Mouse (Mus musculus): Measurements from ENCODE around the gene Slc16a12. TPM values are rescaled to one million over a fixed set of nuclear protein-coding genes. Genes with fewer than 3 reads are reported as not detected.

Gene Slc16a12
- total RNA-seq, 2 experiments from 2014 or later = not detected

Other genes with a start within 250 kb of the Slc16a12 start
- gene Lipa, start 219.8 kb downstream of the Slc16a12 start, total RNA-seq (2015) = 119 and 136 TPM in 2 replicates
- gene Lipa, start 219.8 kb downstream of the Slc16a12 start, total RNA-seq (2017) = 69.1 and 73.0 TPM in 2 replicates
- gene Ifit2, start 196.6 kb downstream of the Slc16a12 start, total RNA-seq (2015) = 10.1 and 10.2 TPM in 2 replicates
- gene Ifit2, start 196.6 kb downstream of the Slc16a12 start, total RNA-seq (2017) = 20.2 and 21.2 TPM in 2 replicates
- 22.6 and 25.4 TPM in 2 replicates for gene Ifit3, start 163.8 kb downstream of the Slc16a12 start, total RNA-seq (2015)
- 33.0 and 34.0 TPM in 2 replicates for gene Ifit3, start 163.8 kb downstream of the Slc16a12 start, total RNA-seq (2017)
- gene Ifit1bl1, start 145.3 kb downstream of the Slc16a12 start, total RNA-seq (2015) = 4.7 and 5.2 TPM in 2 replicates
- gene Ifit1bl1, start 145.3 kb downstream of the Slc16a12 start, total RNA-seq (2017) = 5.7 and 6.4 TPM in 2 replicates
- 4.7 and 5.1 TPM in 2 replicates for gene Ifit3b, start 139.3 kb downstream of the Slc16a12 start, total RNA-seq (2015)
- gene Ifit3b, start 139.3 kb downstream of the Slc16a12 start, total RNA-seq (2017) = 4.2 and 5.1 TPM in 2 replicates
- gene Ifit1bl2, start 106.5 kb downstream of the Slc16a12 start, total RNA-seq (2015) = 3.8 and 4.2 TPM in 2 replicates
- 6.7 and 8.1 TPM in 2 replicates for gene Ifit1bl2, start 106.5 kb downstream of the Slc16a12 start, total RNA-seq (2017)
- gene Ifit1, start 106.4 kb downstream of the Slc16a12 start, total RNA-seq (2015) = 7.5 and 13.0 TPM in 2 replicates
- gene Ifit1, start 106.4 kb downstream of the Slc16a12 start, total RNA-seq (2017) = 8.7 and 10.6 TPM in 2 replicates
- 6.2 and 7.7 TPM in 2 replicates for gene Pank1, start 132.2 kb upstream of the Slc16a12 start, total RNA-seq (2015)
- gene Pank1, start 132.2 kb upstream of the Slc16a12 start, total RNA-seq (2017) = 3.3 and 5.0 TPM in 2 replicates
- 72.8 and 96.1 TPM in 2 replicates for gene Kif20b, start 175.1 kb upstream of the Slc16a12 start, total RNA-seq (2015)
- gene Kif20b, start 175.1 kb upstream of the Slc16a12 start, total RNA-seq (2017) = 96.4 and 102 TPM in 2 replicates

Measured in megakaryocyte, adult 5-6 weeks (primary cell).